Mouse (Mus musculus) Muller cell, postnatal 12 days (primary cell): ENCODE results near the gene Clcn1.
A peak's percentile ranks its signal among the peaks of the same experiment; 100 is the strongest.

Source experiments
- DNase-seq: peaks from one replicate; pipeline ENCODE4 v3.0.0-alpha.2; 2015; ENCODE audit errors: inconsistent ontology term

Gene Clcn1

DNA sequence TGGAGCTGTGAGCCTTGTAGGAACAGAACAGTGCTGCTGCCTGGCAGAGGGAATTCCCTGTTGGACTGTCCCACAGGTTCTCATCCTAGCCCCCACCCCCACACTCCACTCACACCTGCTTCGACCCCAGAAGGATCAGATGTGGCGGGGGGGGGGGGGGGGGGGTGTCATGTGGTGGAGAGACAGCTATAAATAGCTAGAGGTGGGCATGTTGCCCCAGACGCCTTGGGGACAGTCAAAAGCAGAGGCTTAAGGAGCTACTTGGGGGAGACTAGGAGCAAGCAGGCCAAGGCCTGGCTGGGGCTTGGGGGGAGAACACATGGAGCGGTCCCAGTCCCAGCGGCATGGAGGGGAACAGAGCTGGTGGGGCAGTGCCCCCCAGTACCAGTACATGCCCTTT lies at the start of gene Clcn1:
Gene Clcn1, plus strand, starts transcription at position 238 of the 400 bp plus-strand sequence.
- DNase-seq = no peak

DNA sequence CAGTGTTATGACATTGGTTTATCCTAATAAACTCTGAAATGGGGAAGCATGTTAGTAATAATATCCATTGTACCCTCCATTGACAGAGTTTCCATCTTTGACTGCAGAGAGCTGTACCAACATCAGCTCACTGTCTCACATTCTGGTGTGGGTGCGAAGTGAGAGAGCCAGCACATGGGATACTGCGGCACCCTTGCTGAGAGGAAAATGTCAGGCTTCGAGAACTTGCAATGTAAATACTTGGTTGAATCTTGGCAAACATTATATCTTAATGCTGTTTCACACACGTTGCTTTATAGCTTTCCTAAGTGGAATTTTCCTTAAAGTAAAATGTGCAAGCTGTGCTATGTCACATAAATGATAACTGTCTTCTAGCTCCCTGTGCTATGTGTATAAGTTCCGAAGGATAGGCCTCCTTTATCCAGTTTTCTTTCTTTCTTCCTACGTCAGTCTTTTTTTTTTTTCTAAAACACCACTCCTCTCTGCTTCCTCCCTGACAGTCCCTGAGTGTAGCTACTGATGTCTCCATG lies 49.1 kb upstream of the Clcn1 start:
- DNase-seq = no peak

DNA sequence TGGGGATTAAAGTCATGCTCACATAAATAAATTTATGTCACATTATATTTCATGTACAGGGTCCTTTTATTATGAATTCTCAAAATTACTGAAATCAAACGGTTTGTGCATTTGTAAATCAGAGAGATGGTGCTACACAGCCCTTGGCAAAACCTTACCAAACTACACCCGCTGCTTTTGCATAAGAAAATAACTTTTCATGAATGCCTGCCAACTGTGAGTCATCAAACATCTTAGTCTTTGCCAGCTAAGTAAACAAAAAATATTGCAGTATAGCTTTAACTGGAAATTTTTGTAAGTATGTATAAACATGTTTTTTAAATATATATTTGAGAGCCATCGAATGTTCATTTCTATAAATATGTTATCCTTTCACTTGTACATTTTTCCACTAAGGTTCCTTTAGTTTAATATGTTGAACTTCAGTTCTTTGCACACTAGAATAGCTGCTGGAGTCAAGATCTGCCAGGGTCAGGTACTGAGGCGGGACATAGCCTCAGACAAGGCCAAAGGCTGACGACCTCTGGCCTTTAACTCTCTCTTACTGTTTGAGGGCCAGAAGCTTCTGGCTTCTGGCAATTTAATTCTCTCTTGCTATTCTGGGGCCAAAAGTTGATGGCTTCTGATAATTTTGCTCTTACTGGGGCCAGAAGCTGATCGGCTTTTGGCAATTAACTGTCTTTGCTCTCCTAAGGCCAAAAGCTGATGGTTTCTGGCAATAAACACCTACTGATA lies 45.0 kb upstream of the Clcn1 start:
- no peak for DNase-seq

DNA sequence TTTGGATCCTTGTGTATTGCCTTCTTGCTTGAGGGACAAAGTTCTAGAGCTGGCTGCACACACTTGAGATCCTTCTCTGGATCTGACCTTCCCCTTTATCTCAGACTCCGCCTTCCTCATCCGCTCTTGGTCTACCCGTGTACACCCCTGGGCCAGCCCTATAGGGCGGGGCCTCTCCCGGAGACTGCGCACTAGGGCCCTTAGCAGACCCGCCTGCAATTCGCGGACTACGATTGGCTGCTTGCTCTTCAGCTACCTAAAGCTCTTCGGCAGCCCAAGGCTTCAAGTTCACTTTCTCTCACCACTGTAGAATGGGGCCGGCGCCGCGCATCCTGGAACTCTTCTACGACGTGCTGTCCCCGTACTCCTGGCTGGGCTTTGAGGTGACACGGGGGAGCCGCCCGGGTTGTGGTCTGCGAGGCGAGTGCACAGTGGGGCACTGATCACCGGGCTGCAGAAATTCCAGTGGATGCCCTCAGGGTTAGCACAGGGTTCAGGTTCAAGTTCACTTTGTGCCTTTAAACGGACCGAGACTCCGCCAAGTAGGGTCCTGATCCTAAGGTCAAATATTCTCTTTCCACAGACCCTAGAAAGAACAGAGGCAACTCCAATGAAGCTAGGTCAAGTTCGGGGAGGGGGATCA lies 40.7 kb upstream of the Clcn1 start, which contains the start of gene Gstk1:
Gene Gstk1, plus strand, starts transcription at position 225 of the 643 bp plus-strand sequence.
- DNase-seq = peak; percentile 93

DNA sequence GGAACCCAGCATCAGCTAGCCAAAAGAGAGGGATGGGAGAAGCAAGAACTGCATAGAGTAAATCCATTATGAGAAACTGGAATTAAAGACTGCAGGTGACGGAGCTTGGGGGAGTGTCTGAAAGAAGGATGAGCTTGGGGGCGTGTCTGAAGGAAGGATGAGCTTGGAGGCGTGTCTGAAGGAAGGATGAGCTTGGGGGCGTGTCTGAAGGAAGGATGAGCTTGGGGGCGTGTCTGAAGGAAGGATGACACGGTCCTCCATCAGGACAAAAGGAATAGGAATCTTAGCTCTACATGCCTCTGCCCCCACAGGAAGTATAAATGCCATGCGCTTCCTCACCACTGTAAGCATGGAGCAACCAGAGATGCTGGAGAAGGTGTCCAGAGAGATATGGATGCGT lies 39.3 kb upstream of the Clcn1 start:
- DNase-seq = no peak

DNA sequence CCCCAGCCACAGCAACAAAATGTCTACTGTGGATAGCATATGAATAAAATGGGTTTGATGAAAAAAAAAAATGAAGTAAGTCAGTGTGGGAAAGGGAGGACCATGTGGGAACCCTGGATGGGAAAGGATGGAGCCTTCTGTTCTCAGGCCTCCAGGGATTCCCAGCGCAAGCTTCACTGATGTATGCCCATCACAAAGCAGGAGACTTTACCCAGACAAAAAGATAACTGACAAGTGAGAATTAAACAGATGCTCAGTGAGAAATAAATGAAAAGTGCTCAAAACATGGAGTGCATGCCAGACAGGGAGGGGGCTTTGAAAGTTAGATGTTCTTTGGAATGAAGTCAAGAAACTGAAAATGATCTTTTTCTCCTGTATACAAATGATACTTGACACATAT lies 38.5 kb upstream of the Clcn1 start:
- DNase-seq = no peak

DNA sequence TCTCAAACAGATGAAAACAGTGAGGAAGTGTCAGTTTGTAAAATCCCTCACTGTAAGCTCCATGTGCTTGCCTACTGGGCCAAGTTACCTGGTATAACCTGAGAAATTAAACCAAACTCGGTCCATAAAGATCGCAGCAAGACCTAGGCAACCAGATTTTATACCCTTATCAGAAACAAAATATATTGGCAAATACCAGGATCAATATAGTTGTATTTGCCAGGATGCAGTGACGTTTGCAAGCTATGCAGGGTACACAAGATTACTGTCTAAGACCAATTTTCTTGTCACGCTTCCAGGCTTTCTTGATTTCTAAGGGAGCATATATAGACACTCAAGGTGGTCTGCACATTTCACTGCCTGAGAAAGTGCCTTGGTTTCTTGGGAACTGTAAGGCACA lies 34.7 kb upstream of the Clcn1 start:
- no peak for DNase-seq

DNA sequence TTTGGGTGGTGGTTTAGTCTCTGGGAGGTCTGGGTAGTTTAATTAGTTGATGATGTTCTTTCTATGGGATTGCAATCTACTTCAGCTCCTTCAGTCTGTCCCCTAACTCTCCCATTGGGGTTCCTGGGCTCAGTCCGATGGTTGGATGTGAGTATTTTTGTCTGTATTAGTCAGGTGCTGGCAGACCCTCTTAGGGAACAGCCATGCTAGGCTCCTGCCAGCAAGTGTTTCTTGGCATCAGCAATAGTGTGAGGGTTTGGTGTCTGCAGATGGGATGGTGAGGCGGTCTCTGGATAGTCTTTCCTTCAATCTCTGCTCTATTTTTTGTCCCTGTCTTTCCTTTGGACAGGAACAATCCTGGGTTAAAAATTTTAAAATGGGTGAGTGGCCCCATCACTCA lies 33.4 kb upstream of the Clcn1 start:
- DNase-seq = no peak

DNA sequence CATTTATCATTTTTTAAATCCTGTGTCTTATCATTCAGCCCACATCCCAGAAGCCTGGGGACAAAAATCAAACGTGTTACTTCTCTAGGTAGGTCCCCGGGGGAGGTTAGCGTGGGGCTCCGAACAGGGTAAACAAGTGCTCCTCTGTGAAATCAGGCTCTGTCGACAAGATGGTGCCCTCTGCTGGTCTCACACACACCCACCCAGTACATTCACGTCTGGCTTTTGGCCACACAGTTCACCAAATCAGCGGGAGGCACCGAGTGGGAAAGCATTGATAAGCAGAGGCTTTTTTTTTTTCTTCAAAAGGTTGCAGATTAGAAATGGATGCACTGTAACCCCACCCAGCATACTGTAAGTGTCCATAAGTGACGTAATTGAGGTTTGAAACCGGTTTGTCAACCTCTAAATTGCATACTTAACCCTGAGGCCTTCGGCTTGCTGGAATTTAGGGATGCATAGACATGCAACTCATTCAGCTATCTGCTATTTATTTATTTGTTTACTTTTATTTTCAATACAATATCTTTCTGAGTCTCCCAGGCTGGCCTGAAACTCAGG lies 29.1 kb upstream of the Clcn1 start:
- DNase-seq = peak; percentile 29

DNA sequence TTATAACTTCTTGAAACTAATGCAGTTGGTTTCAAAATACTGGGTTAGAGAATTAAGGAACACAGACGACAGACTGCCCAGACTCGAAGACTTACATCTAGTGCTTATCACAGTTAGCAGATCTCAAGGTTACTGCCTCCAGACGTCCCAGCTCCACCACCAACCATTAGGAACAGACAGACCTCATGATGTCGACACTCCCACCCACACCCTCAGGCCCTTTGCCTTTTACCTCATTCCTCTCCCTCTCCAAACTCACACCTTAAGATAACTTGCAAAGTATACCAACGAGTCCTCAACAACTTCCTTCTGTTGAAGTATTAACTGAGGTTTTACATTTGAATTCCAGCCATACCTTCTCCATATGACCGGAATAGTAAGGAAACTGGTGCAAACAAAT lies 26.1 kb upstream of the Clcn1 start:
- DNase-seq = no peak

DNA sequence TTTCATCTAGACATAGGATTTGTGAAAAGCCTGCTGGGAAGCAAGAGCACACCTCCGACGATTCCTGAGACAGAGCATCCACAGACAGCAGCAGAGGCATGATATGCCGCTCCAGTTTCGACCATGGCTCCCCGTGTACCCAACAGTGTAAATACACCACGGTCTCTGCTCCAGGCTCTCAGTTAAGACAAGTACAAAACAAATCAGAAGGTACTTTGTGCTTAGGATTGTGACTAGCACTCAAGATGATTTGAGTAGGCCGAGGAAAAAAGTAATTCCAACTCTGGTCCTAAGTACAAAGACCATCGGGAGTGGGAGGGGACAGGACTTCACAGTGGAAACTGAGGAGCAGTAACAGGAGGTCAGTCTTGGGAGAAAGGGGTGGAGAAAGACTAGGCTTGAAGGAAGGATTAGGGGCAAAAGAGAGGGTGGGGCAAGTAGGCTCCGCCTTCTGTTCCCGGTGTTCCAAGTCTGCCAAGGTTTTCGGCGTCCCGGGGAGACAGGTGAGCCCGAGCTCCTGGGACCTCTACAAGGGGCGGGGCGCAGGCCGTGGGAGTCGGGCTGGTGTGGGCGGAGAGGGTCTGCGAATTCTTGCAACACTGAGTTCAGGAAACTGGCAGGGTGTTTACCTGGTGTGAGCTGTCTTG lies 24.8 kb upstream of the Clcn1 start, which contains the start of gene Tmem139:
Gene Tmem139, plus strand, starts transcription at position 447 of the 647 bp plus-strand sequence.
- DNase-seq = no peak

DNA sequence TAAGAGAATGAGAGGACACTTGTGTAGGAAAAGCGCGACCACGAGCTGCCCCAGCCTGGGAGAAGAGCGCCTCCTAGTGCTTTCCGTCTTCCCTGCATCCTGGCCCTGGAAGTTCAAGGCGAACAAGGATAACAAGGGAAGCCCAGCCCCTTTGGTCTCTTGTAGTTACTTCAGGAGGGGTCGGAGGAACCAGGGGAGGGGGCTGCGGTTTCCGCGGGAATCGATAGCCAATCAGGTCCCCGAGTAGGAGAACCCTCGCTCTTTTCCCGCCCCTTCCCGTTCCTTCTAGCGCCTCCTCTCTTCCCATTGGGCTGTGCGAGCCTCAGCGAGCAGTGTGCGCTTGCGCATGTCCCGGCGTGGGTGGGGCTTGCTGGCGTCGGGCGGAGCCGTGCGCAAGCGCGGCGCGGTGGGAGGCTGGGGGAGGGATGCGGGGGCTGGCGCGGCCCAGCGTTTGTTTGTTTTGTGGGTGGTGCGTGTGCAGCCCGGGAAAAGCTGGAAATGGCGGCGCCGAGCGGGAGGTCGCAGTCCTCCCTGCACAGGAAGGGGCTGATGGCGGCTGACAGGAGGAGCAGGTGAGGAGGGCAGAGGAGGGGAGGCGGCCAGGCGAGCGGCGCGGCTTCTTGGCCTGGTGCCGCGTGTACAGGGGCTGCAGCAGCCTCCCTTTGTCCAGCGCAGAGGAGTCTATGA lies 21.7 kb upstream of the Clcn1 start, which contains the start of gene Casp2:
Gene Casp2, plus strand, starts transcription at position 360 of the 687 bp plus-strand sequence.
- DNase-seq = peak; percentile 100

DNA sequence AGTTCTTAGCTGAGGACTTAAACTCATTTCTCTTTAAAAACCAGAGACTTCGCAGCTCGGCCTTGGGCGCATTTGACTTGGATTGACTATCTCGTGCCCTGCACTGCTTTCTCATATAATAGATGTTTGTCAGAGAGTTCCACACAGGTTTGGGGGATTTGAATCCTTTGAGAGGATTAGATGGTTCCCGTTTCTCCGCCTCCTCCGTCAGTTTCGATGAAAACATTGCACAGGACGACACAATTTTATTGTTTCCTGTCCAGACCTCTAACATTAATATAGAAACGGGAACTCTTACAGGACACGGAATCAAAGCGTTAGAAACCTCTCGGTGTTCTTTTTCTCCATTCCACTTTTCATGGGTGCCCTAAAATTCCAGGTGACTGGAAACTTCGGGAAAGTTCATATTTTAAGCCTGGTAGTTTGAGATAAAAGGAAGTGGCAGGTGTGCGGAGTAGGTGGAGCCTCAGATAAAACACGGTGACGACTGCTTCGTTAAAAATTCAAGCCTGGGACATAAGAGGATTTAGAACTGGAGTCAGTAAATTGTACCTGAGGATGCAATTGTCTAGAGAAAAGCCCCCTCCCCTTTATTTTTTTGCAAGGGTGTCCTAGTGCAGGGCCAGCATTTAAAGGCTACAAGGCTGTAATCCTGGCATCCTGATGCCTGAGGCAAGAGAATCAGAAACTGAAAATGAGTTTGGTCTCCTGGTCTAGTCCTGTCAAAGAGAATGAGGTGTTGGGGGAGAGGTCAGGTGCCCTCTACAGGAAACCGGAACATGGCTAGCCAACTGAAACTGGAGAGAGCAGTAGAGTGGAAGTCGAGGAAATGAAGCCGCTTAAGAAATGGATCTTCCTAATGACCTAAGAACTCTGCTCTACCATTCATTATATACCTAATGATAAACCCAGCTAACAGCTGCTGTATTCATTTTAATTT lies 20.8 kb upstream of the Clcn1 start:
- DNase-seq = peak; percentile 24

DNA sequence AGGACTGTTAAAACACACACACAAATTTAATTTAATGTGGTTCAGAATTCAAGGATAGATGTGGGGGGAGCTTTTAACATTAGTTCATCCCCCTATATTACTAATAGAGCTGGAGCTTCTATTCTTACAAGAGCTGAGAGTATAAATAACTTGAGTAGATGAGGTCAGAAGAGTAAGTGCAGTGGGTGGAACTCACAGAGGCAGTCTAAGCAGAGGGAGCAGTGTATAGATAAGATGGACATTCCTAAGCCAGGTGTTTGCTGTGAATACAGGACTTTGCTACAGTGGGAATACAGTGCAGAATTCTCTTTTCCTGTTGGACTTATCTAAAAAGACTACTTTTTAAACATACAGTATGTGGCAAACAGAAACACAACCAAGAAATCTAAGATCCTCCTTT lies 15.7 kb upstream of the Clcn1 start:
- no peak for DNase-seq

DNA sequence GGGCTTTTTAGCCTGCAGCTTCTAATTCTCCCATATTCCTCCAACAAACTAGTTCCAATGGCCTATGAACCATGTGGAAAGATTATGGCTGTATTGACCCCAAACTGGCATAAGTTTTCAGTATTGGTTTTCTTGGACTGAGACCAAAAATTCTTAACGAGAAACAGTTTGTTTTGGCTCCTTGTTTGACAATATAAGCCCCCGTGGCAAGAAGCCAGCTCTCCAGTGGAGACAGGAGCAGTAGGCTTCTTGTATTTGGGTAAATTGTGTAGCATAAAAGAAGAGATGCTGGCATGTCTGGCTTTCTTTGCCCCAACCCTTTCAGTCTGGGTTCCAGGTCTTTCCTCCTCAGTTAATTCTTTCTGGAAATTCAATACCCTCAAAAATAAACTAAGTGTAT lies 10.3 kb upstream of the Clcn1 start:
- no peak for DNase-seq

DNA sequence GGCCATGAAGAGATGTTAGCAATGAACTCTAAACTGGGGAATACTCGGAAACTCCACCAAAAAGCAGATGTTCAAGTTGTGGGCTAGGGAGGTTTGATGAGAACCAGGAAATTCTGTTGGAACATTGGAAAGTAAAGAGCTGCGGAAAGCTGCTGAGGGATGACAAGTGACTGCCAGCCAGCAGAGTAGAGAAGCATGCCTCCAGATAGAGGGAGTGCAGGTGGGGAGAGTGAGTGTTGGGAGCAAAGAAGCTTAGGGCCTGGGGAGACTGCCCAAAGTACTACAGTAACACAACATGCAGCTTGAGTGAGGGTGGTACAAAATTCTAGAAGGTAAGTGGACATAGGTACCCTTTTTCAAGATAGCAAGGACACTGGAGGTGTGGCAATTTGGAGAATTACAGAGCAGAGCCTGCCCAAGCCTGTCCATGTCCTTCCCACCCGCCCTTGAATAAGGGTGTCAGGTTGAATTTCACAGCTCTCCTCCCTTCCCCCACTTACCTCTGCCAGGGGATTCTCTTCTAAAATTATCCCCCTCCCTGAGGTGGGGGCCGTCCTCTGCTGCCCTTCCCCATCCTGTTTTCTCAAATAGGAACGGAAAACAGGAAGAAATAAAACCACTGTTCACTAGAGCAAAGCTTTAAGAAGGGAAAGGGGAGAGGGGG lies 3.5 kb upstream of the Clcn1 start:
- DNase-seq = no peak

DNA sequence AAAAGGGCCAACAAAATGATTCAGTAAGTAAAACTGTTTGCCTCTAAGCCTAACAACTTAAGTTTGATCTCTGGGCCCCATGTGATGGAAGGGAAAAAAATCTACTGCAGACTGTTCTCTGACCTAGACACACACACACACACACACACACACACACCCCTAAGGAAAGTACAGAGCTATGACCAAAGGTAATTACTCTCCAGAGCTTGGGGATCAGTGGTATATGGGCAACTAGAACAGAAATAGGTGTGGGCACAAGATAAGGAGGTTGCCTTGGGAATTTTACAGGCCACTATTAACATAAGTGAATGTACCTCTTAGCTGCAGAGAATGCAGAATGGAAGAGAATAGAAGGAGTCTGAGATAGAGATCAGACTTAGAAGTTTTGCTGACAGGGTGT lies 1.1 kb downstream of the Clcn1 start:
- no peak for DNase-seq

DNA sequence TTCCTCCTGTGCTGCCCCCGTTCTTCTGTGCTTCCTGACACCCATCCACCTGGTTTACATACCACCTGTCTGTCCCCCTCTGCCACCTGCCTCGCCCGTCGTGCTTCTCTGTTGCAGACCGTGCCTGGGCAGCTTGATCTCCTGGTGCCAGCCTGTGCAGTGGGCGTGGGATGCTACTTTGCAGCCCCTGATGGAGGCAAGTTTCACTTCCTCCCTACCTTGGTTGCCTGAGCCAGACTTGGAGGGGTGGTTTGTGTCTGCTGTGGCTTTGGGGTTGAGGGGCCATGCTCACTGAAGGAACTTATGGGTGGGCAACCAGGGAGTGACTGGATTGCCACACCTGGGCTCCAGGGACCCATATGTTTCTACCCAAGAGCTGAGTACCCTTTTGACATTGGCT lies 6.8 kb downstream of the Clcn1 start:
- DNase-seq = no peak

DNA sequence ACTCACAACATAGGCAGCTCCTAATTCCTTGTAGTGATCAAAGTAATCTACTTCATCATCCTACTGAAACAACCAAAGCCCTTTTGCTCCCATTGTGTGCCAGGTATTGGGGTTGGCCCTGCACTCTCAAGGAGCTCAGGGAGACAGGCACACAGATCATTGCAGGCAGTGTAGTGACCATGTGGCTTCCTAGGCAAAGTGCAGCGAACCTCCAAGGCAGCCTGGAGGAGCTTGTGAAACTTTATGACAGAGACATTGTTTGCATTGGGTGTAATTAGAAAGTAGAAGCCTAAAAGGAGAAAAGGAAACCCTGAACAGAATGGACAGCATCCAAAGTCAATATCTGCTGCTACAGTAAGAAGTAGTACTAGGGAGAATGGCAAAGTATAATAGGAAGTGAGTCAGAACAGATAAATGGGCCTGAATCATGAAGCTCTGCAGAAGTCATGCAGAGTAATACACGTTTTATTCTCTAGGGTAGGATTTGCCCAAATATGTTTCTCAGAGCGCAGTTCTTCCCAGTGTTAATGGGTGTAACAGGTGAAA lies 9.1 kb downstream of the Clcn1 start:
- DNase-seq = peak; percentile 37

DNA sequence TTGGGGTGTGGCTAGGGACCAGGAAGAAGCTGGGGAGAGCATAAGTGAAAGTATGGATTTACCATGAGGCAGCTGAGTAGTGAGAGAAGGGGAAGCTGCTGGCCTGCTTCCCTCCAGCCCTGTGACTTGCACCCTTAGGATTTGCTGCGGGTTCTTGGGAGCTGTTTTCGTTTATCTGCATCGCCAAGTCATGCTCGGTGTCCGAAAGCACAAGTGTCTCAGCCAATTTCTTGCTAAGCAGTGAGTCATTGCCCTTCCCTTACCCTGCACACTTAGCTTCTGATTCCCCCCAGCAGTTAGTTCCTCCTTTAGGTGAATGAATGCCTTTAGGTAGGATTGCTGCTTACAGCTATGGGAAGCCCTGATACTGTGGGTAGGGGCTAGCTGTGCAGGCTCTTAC lies 12.9 kb downstream of the Clcn1 start:
- no peak for DNase-seq
